Mouse (Mus musculus) lung, embryonic 14.5 days (tissue): ENCODE results near the gene Slc25a39. TPM values are rescaled to one million over a fixed set of nuclear protein-coding genes. Genes with fewer than 3 reads are reported as not detected.

Source experiments
- ATAC-seq: fragments of 200-750 bp; cut with Nextera tagmentation; 2 replicates; pipeline ENCODE4 v1.8.0; 2017; ENCODE audit warnings: mild to moderate bottlenecking, moderate TSS enrichment, moderate library complexity; ENCODE audit not compliant: insufficient read depth
- DNase-seq: peaks from one replicate; pipeline ENCODE4 v3.0.0-alpha.2; 2015
- H3K27ac ChIP-seq: fragments of 300-500 bp; sonication (generic); 2 replicates; pipeline ENCODE4 v1.5.1; 2014; ENCODE audit warnings: low read depth, mild to moderate bottlenecking, moderate library complexity
- H3K27me3 ChIP-seq: fragments of 300-500 bp; sonication (generic); 2 replicates; pipeline ENCODE4 v1.6.1; 2014; ENCODE audit warnings: low read length, control low read depth; ENCODE audit not compliant: insufficient read depth
- H3K36me3 ChIP-seq: fragments of 300-500 bp; sonication (generic); 2 replicates; pipeline ENCODE4 v1.6.1; 2014; ENCODE audit warnings: control low read depth; ENCODE audit not compliant: insufficient read depth
- H3K4me1 ChIP-seq: fragments of 300-500 bp; sonication (generic); 2 replicates; pipeline ENCODE4 v1.6.1; 2014; ENCODE audit warnings: antibody characterized with exemption, control low read depth; ENCODE audit not compliant: insufficient read depth
- H3K4me2 ChIP-seq: fragments of 300-500 bp; sonication (generic); 2 replicates; pipeline ENCODE4 v1.6.1; 2014; ENCODE audit warnings: mild to moderate bottlenecking
- H3K4me3 ChIP-seq: fragments of 300-500 bp; sonication (generic); 2 replicates; pipeline ENCODE4 v1.5.1; 2014; ENCODE audit warnings: low read depth, low read length
- H3K9ac ChIP-seq: fragments of 300-500 bp; sonication (generic); 2 replicates; pipeline ENCODE4 v1.6.1; 2014
- H3K9me3 ChIP-seq: fragments of 300-500 bp; sonication (generic); 2 replicates; pipeline ENCODE4 v1.6.1; 2016; ENCODE audit warnings: low read depth, low read length, control low read depth
- CTCF ChIP-seq: IDR thresholded peaks from 2 replicates; pipeline ENCODE4 v1.5.1; 2016; ENCODE audit warnings: antibody characterized with exemption, low read depth
- WGBS: fragments of 180-500 bp; shearing (Covaris S2); extraction: QIAGEN DNeasy Blood & Tissue Kit; methylation state at CpG from one replicate; pipeline ENCODE4 v1.1.7; 2014; 5-methylcytosine and 5-hydroxymethylcytosine counted together
- polyA plus RNA-seq: library from polyadenylated mRNA; unstranded; fragments of >200 nt; fragmentation: Nextera tagmentation; extraction: Ambion mirVana; gene quantifications from 2 replicates; pipeline ENCODE4 v1.2.1, GENCODE M21; 2014

The Slc25a39 gene
- polyA plus RNA-seq, 1 experiment from 2014 or later, result 244 TPM

- Histone ChIP-seq H3K27ac (peak overlapping the region; percentile 72), H3K4me3 (peak overlapping the region; percentile 13)
Observed at GRCm38 (mm10) chr11:102375196-102376173, 32.3 kb downstream of the Slc25a39 start.

DNA sequence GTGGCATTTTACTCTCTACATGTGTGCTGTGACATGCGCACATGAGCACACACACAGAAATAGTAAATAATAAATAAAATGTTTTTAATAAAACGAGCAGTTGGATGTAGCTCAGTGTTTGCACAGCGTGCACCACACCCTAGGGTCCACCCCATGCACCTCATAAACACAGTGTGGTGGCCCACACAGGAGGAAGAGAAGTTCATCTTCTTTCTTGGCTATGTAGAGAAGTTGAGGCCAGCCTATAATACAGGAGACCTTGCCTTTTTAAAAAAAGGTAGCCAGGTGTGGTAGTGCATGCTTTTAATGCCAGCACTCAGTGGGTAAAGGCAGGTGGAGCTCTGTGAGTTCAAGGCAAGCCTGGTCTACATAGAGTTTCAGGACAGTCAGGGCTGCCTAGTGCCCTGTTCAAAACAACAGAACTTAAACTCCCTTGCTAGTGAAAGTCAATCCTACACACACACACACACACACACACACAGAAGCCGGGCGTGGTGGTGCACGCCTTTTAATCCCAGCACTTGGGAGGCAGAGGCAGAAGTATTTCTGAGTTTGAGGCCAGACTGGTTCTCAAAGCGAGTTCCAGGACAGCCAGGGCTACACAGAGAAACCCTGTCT lies 33.5 kb downstream of the Slc25a39 start:
- Histone ChIP-seq H3K4me1 (peaks cover 10% of the 10 kb centered on the region; the same call in 1 of the 2 replicates), H3K27ac (no peak overlapping the region), H3K36me3 (no peaks in the 10 kb centered on the region), H3K4me2 (no peak overlapping the region), H3K27me3 (no peaks in the 10 kb centered on the region), H3K9ac (no peak overlapping the region), H3K9me3 (no peaks in the 10 kb centered on the region), H3K4me3 (no peak overlapping the region)
- ATAC-seq (no peak), DNase-seq (no peak)
- no peak for TF ChIP-seq CTCF
- 74% methylated on average over 7 of the region's 7 CpGs for WGBS

More at GRCm38 (mm10) chr11:102375196-102376173, 32.3 kb downstream of the Slc25a39 start:
- Histone ChIP-seq H3K9ac (peak overlapping the region; percentile 44), H3K4me2 (peak overlapping the region; percentile 59), H3K36me3 (no peaks in the 10 kb centered on the region), H3K27me3 (no peaks in the 10 kb centered on the region), H3K9me3 (no peaks in the 10 kb centered on the region), H3K4me1 (peaks cover 10% of the 10 kb centered on the region; the same call in 1 of the 2 replicates)
- peak; percentile 86 for ATAC-seq
- TF ChIP-seq CTCF, result no peak
- WGBS, result 4% methylated on average over 23 of the region's 23 CpGs
- DNase-seq, result peak; percentile 54

GRCm38 (mm10) chr11:102373646-102374045 lies 34.1 kb downstream of the Slc25a39 start:
- Histone ChIP-seq H3K4me3 (no peak overlapping the region), H3K27ac (0 out of 2 replicates have a peak overlapping the region, but pooled peaks have one; percentile 30), H3K27me3 (no peaks in the 10 kb centered on the region), H3K9me3 (no peaks in the 10 kb centered on the region), H3K4me2 (no peak overlapping the region), H3K4me1 (peaks cover 10% of the 10 kb centered on the region; the same call in 1 of the 2 replicates), H3K9ac (no peak overlapping the region), H3K36me3 (no peaks in the 10 kb centered on the region)
- WGBS, result 39% methylated on average over 2 of the region's 2 CpGs
- DNase-seq (no peak), ATAC-seq (no peak)
- TF ChIP-seq CTCF, result no peak

- no peak for TF ChIP-seq CTCF
- H3K27ac ChIP-seq, result no peak overlapping the region
- DNase-seq, result no peak
- H3K36me3 ChIP-seq, result no peaks in the 10 kb centered on the region
- H3K4me2 ChIP-seq, result no peak overlapping the region
- peaks cover 10% of the 10 kb centered on the region; the same call in 1 of the 2 replicates for H3K4me1 ChIP-seq
- no peaks in the 10 kb centered on the region for H3K27me3 ChIP-seq
- ATAC-seq, result no peak
- no peak overlapping the region for H3K9ac ChIP-seq
- no peak overlapping the region for H3K4me3 ChIP-seq
- 33% methylated on average over 14 of the region's 14 CpGs for WGBS
- H3K9me3 ChIP-seq, result no peaks in the 10 kb centered on the region
Observed at GRCm38 (mm10) chr11:102372936-102373335, 34.8 kb downstream of the Slc25a39 start.

DNA sequence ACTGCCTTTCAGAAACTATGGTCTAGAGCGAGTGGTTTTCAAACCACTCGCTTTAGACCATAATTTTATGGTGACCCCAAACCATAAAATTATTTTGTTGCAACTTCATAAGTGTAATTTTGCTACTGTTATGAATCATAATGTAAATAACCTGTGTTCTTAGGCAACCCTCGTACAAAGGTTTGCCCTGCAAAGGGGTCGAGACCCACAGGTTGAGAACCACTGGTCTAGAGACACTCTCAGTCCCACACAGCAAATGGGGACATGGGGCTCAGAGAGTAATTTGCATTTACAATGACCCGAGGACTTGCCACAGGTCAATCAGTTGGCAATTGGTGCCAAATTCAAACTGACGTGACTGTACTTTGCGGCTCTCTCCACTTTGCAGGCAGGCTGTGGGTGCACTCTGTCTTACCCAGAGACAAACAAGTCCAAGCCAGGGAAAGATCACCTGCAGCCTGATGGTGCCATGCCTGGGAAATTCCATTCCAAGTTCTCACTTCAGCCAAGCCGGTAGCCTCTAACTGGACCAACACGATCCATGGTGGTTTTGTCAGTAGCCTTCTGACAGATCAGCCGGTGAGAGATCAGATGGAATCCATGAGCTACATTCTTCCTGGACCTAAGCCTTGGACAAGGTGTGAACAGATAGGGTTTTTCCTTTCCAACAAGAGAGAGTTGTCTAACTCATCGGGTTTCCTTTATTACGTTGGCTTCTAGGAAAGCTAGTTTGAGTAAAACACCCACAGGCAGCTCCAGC lies 35.6 kb downstream of the Slc25a39 start:
- H3K9ac ChIP-seq, result no peak overlapping the region
- no peak overlapping the region for H3K4me2 ChIP-seq
- WGBS, result 77% methylated on average over 12 of the region's 12 CpGs
- no peak overlapping the region for H3K4me3 ChIP-seq
- H3K9me3 ChIP-seq, result no peaks in the 10 kb centered on the region
- H3K27me3 ChIP-seq, result no peaks in the 10 kb centered on the region
- ATAC-seq (no peak), DNase-seq (no peak)
- H3K36me3 ChIP-seq, result no peaks in the 10 kb centered on the region
- no peak for TF ChIP-seq CTCF
- H3K27ac ChIP-seq, result no peak overlapping the region
- peaks cover 10% of the 10 kb centered on the region; the same call in 1 of the 2 replicates for H3K4me1 ChIP-seq

GRCm38 (mm10) chr11:102370285-102370684 lies 37.5 kb downstream of the Slc25a39 start:
- no peaks in the 10 kb centered on the region for H3K9me3 ChIP-seq
- no peak overlapping the region for H3K27ac ChIP-seq
- WGBS, result 33% methylated on average over 7 of the region's 7 CpGs
- no peaks in the 10 kb centered on the region for H3K36me3 ChIP-seq
- H3K4me1 ChIP-seq, result peaks cover 2% of the 10 kb centered on the region; the same call in 1 of the 2 replicates
- no peak for TF ChIP-seq CTCF
- ATAC-seq, result no peak
- no peak overlapping the region for H3K4me3 ChIP-seq
- H3K4me2 ChIP-seq, result no peak overlapping the region
- DNase-seq, result no peak
- no peak overlapping the region for H3K9ac ChIP-seq
- no peaks in the 10 kb centered on the region for H3K27me3 ChIP-seq
